Mouse (Mus musculus): ENCODE results near the gene Pgpep1.

DNA sequence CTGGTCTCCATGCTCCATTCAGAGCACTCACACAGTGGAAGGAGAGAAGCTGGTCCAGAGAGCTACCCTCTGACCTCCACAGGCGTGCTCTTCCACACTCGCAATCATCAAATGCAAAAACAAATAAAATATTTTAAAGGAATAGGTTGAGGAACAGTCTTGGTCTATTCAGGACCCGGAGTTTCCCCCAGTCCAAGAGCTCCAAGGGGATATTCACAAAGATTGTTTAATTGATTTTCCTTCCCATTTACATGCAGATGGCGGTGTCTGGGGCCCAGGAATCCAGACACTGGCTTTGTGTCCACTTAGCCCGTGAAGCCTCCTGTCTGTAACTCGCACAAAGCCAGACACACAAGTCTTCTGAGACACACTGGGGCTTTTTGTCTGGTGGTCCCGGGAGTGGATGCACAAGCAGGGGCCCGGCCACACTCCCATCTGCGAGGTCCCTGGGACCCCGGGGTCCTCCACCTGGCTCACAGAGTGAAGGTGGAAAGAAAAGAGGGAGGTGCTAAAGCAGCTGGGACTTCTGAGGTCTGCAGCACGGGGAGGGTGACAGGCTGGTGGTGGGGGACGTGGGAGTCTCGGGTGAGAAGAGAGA lies 3.9 kb downstream of the Pgpep1 start:
- no peak for TF ChIP-seq CHD2 (IDR thresholded peaks at IDR 0.05; ENCODE audit: low read depth, low read length)
- TF ChIP-seq ZNF384 (IDR thresholded peaks at IDR 0.05; ENCODE audit: low read depth, low read length): no peak

Data from ES-E14 (cell line).